Mouse (Mus musculus): Measurements from ENCODE around the gene Prlhr. TPM values are rescaled to one million over a fixed set of nuclear protein-coding genes. Genes with fewer than 3 reads are reported as not detected.

Gene Prlhr
- polyA plus RNA-seq, 1 experiment, result 0.08 TPM

- Histone ChIP-seq H3K36me3 (ENCODE audit: control insufficient read depth, insufficient read depth, low read length) (no peaks in the 10 kb centered on the region), H3K4me3 (ENCODE audit: insufficient read depth, low read depth, low read length) (no peak overlapping the region), H3K27me3 (replicated peaks; ENCODE audit: control insufficient read depth, insufficient read depth, low read length) (no peaks in the 10 kb centered on the region), H3K4me1 (ENCODE audit: control insufficient read depth, insufficient read depth, low read length) (no peaks in the 10 kb centered on the region), H3K27ac (ENCODE audit: insufficient read depth, low read depth, low read length) (no peak overlapping the region)
- DNase-seq, result peak; percentile 10
- WGBS, result 53% methylated on average over 6 of the region's 6 CpGs
- TF ChIP-seq CTCF (conservative IDR thresholded peaks at IDR 0.05; ENCODE audit: insufficient read depth, insufficient read length, low read depth, low read length) (peak; percentile 59), POLR2A (IDR thresholded peaks at IDR 0.05; ENCODE audit: low read depth, low read length) (no peak)
Measured at GRCm38 (mm10) chr19:60437566-60438241, 30.4 kb downstream of the Prlhr start.

- Histone ChIP-seq H3K4me1 (ENCODE audit: control insufficient read depth, insufficient read depth, low read length) (no peaks in the 10 kb centered on the region), H3K36me3 (ENCODE audit: control insufficient read depth, insufficient read depth, low read length) (no peaks in the 10 kb centered on the region), H3K27me3 (replicated peaks; ENCODE audit: control insufficient read depth, insufficient read depth, low read length) (no peaks in the 10 kb centered on the region; the same call in 1 of the 2 replicates), H3K27ac (ENCODE audit: insufficient read depth, low read depth, low read length) (no peak overlapping the region), H3K4me3 (ENCODE audit: insufficient read depth, low read depth, low read length) (no peak overlapping the region)
- no peak for DNase-seq
- no peak; the same call in 1 of the 2 replicates for TF ChIP-seq CTCF (conservative IDR thresholded peaks at IDR 0.05; ENCODE audit: insufficient read depth, insufficient read length, low read depth, low read length)
- no peak for TF ChIP-seq POLR2A (IDR thresholded peaks at IDR 0.05; ENCODE audit: low read depth, low read length)
- 71% methylated on average over 6 of the region's 6 CpGs for WGBS
Measured at GRCm38 (mm10) chr19:60432347-60433129, 35.6 kb downstream of the Prlhr start.

GRCm38 (mm10) chr19:60417611-60418010 is 50.5 kb downstream of the Prlhr start:
- 62% methylated on average over 1 of the region's 1 CpGs for WGBS
- no peaks in the 10 kb centered on the region for H3K36me3 ChIP-seq (ENCODE audit: control insufficient read depth, insufficient read depth, low read length)
- DNase-seq, result peak; percentile 23
- H3K27me3 ChIP-seq (replicated peaks; ENCODE audit: control insufficient read depth, insufficient read depth, low read length), result no peaks in the 10 kb centered on the region
- H3K4me3 ChIP-seq (ENCODE audit: insufficient read depth, low read depth, low read length), result no peak overlapping the region
- H3K4me1 ChIP-seq (ENCODE audit: control insufficient read depth, insufficient read depth, low read length), result no peaks in the 10 kb centered on the region
- TF ChIP-seq POLR2A (IDR thresholded peaks at IDR 0.05; ENCODE audit: low read depth, low read length), result no peak
- TF ChIP-seq CTCF (conservative IDR thresholded peaks at IDR 0.05; ENCODE audit: insufficient read depth, insufficient read length, low read depth, low read length), result peak; percentile 46; the same call in 1 of the 2 replicates
- H3K27ac ChIP-seq (ENCODE audit: insufficient read depth, low read depth, low read length), result no peak overlapping the region

Other genes with a start within 250 kb of the Prlhr start
- 4.2 and 4.7 TPM in 2 replicates for gene Fam204a, start 241.6 kb downstream of the Prlhr start, polyA plus RNA-seq (2012; rRNA removed)
- 13.9 and 14.0 TPM in 2 replicates for gene Cacul1, start 112.7 kb upstream of the Prlhr start, polyA plus RNA-seq (2012; rRNA removed)